Mouse (Mus musculus): ENCODE results near the gene Mark2. TPM values are rescaled to one million over a fixed set of nuclear protein-coding genes. Genes with fewer than 3 reads are reported as not detected.

Mark2 gene
- polyA plus RNA-seq, 1 experiment from 2014 or later = 63.8 TPM

Other genes with a start within 250 kb of the Mark2 start
- 8.0 and 8.2 TPM in 2 replicates for gene Flrt1, start 236.1 kb downstream of the Mark2 start, polyA plus RNA-seq (2016; fragmentation: Nextera tagmentation; extraction: Ambion mirVana)
- 230 and 248 TPM in 2 replicates for gene Otub1, start 135.5 kb downstream of the Mark2 start, polyA plus RNA-seq (2016; fragmentation: Nextera tagmentation; extraction: Ambion mirVana)
- gene Cox8a, start 124.2 kb downstream of the Mark2 start, polyA plus RNA-seq (2016; fragmentation: Nextera tagmentation; extraction: Ambion mirVana) = 763 and 786 TPM in 2 replicates
- gene Naa40, start 100.7 kb downstream of the Mark2 start, polyA plus RNA-seq (2016; fragmentation: Nextera tagmentation; extraction: Ambion mirVana) = 88.4 and 91.0 TPM in 2 replicates
- 93.7 and 96.3 TPM in 2 replicates for gene Rcor2, start 74.5 kb downstream of the Mark2 start, polyA plus RNA-seq (2016; fragmentation: Nextera tagmentation; extraction: Ambion mirVana)
- 44.0 and 48.3 TPM in 2 replicates for gene Spindoc, start 41.1 kb upstream of the Mark2 start, polyA plus RNA-seq (2016; fragmentation: Nextera tagmentation; extraction: Ambion mirVana)
- 15.4 and 17.4 TPM in 2 replicates for gene 2700081O15Rik, start 75.8 kb upstream of the Mark2 start, polyA plus RNA-seq (2016; fragmentation: Nextera tagmentation; extraction: Ambion mirVana)
- 481 and 529 TPM in 2 replicates for gene Rtn3, start 141.4 kb upstream of the Mark2 start, polyA plus RNA-seq (2016; fragmentation: Nextera tagmentation; extraction: Ambion mirVana)
- gene Atl3, start 152.2 kb upstream of the Mark2 start, polyA plus RNA-seq (2016; fragmentation: Nextera tagmentation; extraction: Ambion mirVana) = 7.5 and 7.6 TPM in 2 replicates
- gene Pla2g16, start 215.6 kb upstream of the Mark2 start, polyA plus RNA-seq (2016; fragmentation: Nextera tagmentation; extraction: Ambion mirVana) = 2.1 and 2.3 TPM in 2 replicates